Mouse (Mus musculus): ENCODE results near the gene Psenen.
A peak's percentile ranks its signal among the peaks of the same experiment; 100 is the strongest.

The Psenen gene

GRCm38 (mm10) chr7:30553810-30554584 lies 9.4 kb downstream of the Psenen start:
- no peak for DNase-seq (ENCODE audit: low read depth, low spot score)

DNA sequence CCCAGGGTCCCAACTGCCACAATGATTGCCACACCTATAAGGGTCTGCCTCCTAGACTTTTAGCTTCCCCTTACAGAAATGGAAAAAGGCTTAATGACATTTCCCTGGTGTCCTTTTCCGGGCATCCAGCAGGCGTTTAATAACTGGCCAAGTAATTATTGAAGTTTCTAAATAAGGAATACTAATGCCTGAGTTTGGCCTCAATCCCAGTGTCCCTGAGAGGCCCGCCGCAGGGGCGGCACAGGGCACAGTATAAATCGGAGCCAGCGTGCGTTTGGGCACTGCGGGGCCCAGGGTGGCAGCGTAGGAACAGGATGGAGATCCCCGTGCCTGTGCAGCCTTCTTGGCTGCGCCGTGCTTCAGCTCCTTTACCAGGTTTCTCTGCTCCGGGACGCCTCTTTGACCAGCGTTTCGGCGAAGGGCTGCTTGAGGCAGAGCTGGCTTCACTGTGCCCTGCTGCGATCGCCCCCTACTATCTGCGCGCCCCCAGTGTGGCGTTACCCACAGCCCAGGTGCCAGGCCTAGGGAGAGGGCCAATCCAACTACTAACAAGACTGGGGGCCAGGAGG lies 10.3 kb downstream of the Psenen start:
- no peak for DNase-seq (ENCODE audit: low read depth, low spot score)

- DNase-seq (ENCODE audit: low read depth, low spot score), result peak; percentile 97
Measured at GRCm38 (mm10) chr7:30552102-30553020, 11.1 kb downstream of the Psenen start, which contains the start of the genes Hspb6 and Proser3. TSS of gene Hspb6 (plus strand) at chr7:30552178. TSS of gene Proser3 (minus strand) at chr7:30552299.

GRCm38 (mm10) chr7:30551445-30552101 lies 11.9 kb downstream of the Psenen start:
- no peak for DNase-seq (ENCODE audit: low read depth, low spot score)

DNA sequence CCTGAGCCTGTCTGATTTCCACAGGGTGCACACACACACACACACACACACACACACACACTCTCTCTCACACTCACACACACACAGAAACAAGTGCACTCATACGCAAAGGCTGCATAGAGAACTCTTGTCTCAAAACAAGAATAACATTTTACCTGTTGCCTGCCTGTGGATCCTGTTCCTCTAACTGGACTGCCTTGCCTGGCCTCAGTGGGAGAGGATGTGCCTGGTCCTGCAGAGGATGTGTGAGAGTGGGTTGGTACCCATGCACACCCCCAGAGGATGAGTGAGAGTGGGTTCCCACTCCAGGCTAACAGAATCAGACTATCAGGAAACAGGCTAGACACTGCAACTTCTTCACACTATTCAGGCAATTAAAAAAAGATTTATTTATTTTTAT lies 12.8 kb downstream of the Psenen start:
- DNase-seq (ENCODE audit: low read depth, low spot score), result no peak

DNA sequence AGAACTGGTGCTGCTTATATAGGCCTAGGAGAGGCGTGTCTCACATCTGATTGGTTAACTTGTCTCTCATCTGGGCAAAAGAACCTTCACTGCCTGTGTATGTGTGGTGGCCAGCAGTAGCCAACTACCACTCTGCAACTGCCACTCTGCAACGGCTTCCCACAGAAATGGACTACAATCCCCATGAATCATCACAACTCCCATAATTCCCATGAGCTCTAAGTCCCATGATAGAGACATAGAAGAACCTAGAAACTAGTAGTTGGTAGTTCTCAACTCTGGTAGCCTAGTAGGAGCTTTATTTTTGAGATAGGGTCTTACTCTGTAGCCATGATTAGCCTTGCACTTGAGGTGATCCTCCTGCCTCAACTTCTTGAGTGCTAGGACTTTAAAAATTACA lies 13.5 kb downstream of the Psenen start:
- DNase-seq (ENCODE audit: low read depth, low spot score), result no peak

DNA sequence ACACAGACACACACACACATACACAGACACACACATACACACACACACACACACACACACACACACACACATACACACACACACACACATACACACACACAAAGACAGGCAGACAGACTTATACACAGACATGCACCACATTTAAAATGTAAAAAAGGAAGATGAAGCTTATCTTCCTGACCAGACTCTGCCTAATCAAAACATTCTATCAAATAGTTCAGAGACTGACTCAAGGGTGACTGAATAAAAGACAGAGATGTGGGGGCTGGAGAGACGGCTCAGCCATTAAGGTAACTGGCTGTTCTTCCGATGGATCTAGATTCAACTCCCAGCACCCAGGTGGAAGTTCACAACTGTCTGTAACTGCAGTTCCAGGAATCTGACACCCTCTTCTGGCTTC lies 19.1 kb downstream of the Psenen start:
- no peak for DNase-seq (ENCODE audit: low read depth, low spot score)

DNA sequence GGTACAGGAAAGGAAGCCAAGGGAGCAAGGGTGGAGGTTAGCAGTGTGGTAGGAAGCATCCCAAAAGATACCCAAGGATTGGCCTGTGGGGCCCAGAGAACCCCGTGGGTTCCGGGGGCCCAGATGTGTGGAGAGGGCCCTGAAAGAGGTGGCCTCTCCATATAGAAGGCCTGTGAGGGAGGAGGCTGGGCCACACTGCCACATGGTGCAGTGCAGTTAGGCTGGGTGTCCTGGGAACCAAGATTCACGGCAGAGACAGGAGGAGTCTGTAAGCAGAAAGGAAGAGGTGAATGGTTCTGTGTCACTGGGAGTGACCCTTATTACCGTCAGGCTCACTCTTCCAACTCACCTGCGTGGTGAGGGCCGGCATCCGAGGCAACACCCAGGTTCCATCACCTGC lies 22.9 kb downstream of the Psenen start:
- no peak for DNase-seq (ENCODE audit: low read depth, low spot score)

DNA sequence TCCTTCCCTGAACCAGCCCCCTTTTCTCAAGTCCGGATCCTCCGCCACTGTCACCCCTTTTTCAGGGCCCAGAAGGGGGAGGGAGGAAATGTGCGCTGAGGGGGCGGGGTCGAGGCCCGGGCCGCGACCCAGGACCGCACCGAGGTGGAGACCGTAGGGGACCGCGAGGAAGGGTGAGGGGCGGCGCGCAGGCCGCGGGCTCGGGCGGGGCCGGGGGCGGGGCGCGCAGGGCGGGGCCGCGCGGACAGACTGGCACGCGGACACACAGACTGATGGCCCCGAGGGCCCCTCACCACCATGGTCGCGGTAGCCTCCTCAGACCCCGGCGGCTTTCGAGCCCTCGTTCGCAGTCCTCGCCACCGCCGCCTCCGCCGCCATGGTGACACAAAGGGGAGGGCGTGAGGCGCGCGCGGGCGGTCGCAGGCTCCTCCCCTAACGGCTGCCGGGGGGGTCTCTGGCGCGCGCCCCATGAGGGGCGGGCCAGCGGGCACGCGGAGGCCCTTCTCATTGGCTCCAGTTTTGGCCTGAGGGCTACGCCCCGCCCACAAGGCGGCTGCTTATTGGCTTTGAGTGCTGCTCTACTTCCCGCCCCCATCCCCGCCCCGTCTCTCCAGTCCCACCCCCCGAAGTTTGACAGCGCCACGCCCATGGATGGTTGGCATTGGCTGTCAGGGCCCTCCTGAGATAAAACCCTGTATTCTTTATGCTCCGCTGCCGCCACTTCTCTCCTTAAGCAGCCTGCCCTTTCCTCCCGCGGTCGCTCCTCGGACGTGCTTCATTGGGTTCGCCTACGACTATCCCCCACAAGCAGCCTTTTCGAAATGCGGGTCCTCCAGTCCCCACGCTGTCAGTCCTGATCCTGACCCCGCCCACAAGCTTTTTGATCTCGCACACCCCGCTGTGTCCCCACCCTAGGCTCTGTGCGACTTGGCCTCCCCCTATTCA lies 28.5 kb downstream of the Psenen start, which contains the start of gene Arhgap33:
Gene Arhgap33, minus strand, starts transcription at position 428 of the 945 bp plus-strand sequence.
- peak; percentile 99 for DNase-seq (ENCODE audit: low read depth, low spot score)

DNA sequence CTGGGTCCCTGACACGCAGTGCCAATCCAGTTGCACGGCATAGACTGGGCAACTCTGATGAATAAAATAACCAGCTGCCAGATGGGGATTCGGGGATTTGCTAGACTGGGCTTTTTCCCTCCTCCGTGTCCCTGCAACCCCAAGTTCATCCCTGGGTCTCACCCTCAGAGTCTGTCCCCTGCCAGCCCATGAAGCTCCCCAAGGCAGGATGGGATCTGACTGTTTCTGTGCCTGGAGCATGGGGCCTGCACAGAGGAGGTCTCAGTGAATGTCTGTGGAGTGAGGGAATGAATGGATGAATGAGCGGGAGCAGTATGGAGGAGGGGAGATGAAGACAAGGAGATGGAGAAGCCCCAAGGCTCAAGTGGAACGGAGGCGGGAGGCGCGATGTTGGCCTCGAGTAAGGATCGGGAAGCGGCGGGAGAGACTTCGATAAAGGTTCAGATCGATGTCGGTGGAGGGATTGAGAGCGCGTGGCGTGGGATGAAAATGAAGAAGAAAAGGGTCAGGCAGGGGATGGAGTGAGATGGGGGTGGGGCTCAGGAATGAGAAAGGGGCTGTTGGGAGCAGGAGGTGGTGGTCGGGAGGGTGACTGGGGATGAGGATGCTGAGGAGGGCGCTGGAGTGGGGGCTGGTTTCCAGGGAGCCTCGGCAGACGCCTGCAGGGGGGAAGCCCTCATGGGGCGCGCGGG lies 29.3 kb downstream of the Psenen start:
- no peak for DNase-seq (ENCODE audit: low read depth, low spot score)

DNA sequence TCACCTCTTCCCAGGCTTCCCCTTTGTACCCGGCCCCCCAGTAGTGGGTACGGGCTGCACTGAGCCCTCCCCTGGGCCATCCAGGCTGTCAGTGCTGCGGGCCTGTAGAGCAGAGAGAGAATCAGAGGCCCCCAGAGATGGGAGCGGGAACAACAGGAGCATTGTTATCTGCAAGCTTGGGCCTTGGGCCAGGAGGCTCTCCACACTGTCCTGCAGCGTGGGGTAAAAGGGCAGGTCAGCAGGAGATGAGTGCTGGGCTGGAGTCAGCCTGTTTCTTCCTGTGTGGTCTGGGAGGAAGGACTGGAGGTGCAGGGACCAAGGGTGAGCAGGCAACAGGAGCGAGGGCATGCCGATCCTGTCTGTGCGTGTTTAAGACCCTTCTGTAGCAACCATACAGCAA lies 30.5 kb downstream of the Psenen start:
- no peak for DNase-seq (ENCODE audit: low read depth, low spot score)

DNA sequence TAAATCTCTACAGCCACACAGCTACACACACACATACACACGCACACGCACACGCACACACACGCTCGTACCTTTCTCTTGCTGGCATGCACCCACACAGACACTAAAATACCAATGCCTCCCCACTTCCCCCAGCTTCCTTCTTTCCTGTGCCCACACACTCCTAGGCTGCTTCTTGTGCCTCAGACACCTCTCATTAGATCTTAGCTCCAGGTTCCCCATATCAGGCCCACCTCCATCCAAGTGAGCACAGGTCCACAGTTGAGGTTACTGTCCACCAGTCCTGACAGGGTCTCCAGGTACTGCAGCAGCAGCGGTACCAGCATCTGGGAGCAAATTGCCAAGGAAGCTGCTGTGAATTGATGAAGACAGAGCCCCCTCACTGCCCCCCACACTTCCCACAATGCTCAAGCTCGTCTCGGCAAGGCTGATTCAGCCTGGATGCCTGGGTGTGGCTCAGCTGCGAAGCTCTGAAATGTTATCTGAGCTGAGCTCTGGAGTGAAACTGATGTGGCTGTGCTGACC lies 32.1 kb downstream of the Psenen start:
- no peak for DNase-seq (ENCODE audit: low read depth, low spot score)

- no peak for DNase-seq (ENCODE audit: low read depth, low spot score)
Measured at GRCm38 (mm10) chr7:30526981-30527380, 36.4 kb downstream of the Psenen start.

GRCm38 (mm10) chr7:30526399-30526798 lies 37.0 kb downstream of the Psenen start:
- no peak for DNase-seq (ENCODE audit: low read depth, low spot score)

- no peak for DNase-seq (ENCODE audit: low read depth, low spot score)
Measured at GRCm38 (mm10) chr7:30525954-30526353, 37.5 kb downstream of the Psenen start.

DNA sequence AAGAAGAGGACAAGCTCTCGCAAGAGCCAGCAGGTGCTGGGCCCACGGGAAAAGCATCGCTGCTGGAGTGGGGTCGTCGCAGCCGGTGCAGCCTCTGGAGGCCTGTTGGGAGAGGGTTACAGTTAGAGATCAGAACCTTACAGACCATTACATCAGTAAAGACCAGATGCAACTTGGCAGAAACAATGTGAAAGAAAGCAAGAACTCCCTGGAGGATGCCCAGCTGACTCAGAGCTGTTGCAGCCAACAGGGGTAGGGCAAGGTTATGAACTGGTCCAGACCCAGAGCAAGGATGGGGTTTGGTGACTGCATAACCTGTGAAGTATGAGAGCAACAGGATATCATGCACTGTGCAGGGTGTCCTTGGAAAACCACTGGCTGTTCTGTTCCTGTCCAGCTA lies 38.9 kb downstream of the Psenen start:
- DNase-seq (ENCODE audit: low read depth, low spot score), result no peak

DNA sequence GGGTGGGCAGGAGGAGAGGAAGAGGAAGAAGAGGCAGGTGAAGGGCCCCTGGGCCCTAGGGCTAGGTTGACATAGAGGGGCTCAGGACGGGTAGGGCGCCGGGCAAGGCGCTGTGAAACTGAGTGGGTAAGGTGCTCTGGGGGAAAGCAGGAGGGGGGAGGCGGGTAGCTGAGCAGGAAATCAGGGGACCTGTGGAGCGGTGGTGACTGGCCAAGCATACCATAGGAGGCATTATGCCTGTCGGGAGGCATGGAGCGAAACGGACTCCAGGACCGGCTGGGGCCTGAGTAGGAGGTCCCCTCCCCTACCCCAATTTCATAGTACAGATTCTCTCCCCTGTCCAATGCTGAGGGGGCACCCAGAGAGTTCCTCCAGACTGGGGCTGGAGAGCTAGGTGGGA lies 40.6 kb downstream of the Psenen start:
- no peak for DNase-seq (ENCODE audit: low read depth, low spot score)

DNA sequence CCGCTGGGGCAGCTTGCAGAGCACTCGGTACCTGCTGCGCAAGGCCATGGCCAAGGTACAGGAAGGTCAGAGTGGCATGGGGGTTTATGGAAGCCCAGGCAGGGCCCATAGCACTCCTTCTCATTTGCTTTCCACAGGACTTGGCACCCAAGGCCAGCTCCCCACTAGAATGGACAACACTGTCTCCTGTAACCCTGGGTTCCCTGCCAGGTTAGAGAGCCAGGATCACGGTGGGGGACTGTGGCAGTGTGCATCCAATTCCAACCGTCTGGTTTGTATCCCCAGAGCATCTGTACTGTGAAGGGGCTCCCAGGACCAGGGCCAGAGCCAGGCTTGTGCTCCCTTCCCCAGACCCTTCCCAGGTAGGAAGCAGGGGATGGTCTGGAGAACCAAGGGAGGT lies 42.6 kb downstream of the Psenen start:
- DNase-seq (ENCODE audit: low read depth, low spot score), result no peak

DNA sequence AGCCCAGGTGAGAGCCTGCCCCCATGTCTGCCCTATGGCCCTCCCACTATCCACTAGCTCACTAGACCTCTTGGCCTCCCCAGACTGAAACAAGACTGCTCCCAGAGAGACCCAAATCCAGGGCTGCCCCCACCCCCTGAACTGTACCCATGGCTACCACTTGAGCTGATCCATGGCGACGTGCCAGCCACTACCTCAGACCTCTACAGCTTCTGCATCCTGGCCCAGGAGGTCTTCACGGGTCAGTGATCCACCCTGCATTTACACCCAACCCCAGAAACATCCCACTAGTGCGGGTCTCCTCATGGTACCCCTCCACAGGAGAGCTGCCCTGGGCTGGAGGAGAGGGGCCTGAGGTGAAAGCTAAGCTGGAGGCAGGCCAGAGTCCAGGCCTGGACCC lies 43.0 kb downstream of the Psenen start:
- no peak for DNase-seq (ENCODE audit: low read depth, low spot score)

GRCm38 (mm10) chr7:30518325-30518724 lies 45.1 kb downstream of the Psenen start:
- no peak for DNase-seq (ENCODE audit: low read depth, low spot score)
